Mouse (Mus musculus) gastrocnemius, postnatal 14 days (tissue): ENCODE measurements around the gene Fgf13. TPM values are rescaled to one million over a fixed set of nuclear protein-coding genes. Genes with fewer than 3 reads are reported as not detected.
A peak's percentile ranks its signal among the peaks of the same experiment; 100 is the strongest.

Experiments used
- DNase-seq: peaks from one replicate; pipeline ENCODE4 v3.0.0; 2021; ENCODE audit warnings: mixed read lengths
- intact Hi-C: fragments of 180-260 bp; cut with DNase I; formaldehyde crosslinking; loops from one replicate; pipeline ENCODE4 v1.15.1; 2025; ENCODE audit warnings: low total_unique reads
- long read RNA-seq, 2 experiments: library from polyadenylated mRNA; stranded (forward); transcript quantifications; one replicate each; pipeline ENCODE4 v2.0.0; 2021
- total RNA-seq, 2 experiments: library from RNA; stranded (reverse); gene quantifications; 2 replicates each; pipeline ENCODE4 v1.2.3; 2021

Gene Fgf13
- total RNA-seq, result 10 to 100 TPM; 42.0 to 44.1 TPM
- long read RNA-seq, experiment 1, partial matches to known transcripts, result 0 of 1 reads
- long read RNA-seq, experiment 1, other reads (novel, unspliced or antisense), result 1 of 1 reads
- long read RNA-seq, experiment 2, partial matches to known transcripts, result 0 of 2 reads
- long read RNA-seq, experiment 2, other reads (novel, unspliced or antisense), result 1 of 2 reads

- peak; percentile 23 for DNase-seq
- intact Hi-C loops, result no loop called here
These were observed at the start of gene Fgf13 for GRCm38 (mm10) chrX:59567695-59568431. Gene Fgf13, minus strand, starts transcription at chrX:59568071.

DNA sequence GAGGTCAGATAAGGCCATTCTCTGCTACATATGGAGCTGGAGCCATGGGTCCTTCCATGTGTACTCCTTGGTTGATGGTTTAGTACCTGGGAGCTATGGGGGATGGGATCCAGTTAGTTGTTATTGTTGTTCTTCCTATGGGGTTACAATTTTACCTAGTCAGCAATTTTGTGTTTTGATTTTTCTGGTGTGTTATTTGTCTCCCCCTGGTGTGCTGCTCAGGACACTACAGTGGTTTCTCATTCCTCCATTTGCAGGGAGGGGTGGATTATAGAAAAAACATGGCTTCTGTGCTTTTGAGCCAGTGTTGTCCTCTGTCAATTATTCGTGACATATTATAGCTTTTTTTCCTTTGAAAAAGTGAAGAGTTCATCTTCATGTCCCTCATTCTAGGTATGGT is 38.7 kb upstream of the Fgf13 start:
- DNase-seq, result no peak
- intact Hi-C loops, result loop anchor here (10.0 kb wide), 1 partner anchor 412 kb away; no protein-coding TSS in a partner anchor

GRCm38 (mm10) chrX:59589050-59589449 is 21.2 kb upstream of the Fgf13 start:
- DNase-seq, result no peak
- intact Hi-C loops, result no loop called here

GRCm38 (mm10) chrX:59585508-59586186 is 17.8 kb upstream of the Fgf13 start:
- no peak for DNase-seq
- intact Hi-C loops, result no loop called here

- intact Hi-C loops, result no loop called here
These were observed 16.2 kb upstream of the Fgf13 start for GRCm38 (mm10) chrX:59584034-59584433.

DNA sequence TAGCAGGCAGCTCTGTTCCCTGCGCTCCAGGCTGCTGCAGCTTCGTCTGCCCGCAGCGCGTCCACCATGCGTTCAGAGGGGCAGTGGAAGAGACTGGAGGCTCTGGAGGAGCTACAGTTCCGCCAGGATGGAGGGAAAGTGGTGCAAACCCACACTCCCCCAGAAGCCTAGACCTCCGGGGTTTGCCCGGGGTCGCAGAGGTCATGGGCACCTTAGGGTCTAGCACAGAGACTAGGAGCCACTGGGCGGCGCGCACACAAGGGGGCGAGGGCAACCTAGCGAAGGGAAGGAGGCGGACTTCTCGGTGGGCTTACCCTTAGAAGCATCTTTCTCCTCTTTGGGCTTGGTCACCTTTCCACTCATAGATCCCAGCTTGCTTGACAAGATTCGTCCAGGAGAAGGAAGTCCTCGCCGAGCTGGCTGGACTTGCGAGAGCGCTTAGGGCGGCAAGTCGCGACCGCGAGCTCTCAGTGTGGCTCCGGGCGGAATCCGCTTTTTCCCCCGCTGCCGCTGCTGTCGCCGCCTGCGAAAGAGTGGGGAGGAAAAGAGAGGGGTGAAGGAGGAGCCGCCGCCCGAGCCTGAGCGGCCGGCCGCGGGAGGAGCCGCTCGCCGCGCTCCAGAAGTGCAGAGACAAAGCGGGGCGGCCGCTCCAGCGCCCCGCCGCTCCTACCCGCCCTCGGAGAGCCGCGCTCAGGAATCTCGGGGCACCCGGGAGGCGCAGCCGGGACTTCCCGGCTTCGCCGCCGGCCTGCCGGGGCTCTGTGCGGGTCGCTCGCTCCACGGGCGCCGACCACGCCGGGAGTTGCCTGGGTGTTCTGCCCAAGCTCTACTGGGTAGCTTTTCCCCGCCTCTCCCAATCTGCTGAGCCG is 811 bp downstream of the Fgf13 start:
- intact Hi-C loops, result no loop called here
- peak; percentile 19 for DNase-seq

More at GRCm38 (mm10) chrX:59584034-59584433, 16.2 kb upstream of the Fgf13 start:
- DNase-seq, result no peak

DNA sequence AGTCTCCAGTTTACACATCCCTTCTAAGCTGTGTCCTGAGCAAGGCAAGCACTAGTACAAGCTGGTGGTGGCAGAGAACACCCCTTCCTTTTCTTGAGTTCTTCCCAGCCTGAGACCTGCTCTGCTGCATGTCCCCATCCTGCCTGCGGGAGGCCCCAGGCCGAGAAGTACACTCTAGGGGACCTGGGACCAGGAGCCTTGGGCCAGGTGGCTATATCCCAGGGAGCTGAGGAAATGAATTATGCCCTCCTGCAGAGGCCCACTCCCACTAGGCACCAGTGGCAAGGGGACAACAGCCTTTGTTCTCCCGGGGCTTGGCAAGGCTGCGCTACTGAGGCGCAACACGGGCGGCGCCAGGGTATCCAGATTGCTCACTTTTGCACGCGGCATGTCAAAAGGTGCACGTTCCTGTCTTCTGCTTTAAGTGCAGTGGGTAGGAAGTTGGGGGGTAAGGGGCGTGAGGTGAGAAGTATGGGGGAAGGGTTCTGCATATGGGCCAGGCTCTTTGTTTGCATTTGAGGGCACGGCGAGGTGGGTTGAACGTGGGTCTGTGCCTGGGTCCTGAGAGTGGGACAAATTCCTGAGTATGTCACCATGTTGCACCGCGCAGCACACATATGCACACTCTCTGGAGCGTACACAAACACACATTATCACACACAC is 1.7 kb downstream of the Fgf13 start:
- intact Hi-C loops, result no loop called here

DNA sequence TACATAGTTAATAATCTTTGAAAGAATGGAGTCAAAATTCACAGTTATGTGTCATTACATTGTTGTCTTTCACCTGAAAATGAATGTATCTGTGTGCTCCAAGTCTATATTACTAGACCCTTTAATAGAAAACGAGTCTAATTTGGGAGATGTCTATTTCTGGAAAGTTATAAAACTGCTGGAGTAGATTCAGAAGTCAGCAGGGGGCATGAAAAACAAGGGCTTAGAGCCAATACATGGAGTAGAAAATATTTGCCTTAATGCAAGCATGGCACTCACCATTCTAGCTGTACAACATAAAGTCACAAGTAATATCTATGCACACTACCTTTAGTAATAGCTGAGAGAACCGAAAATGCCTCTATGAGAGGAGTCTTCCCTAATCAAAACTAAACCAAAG is 19.9 kb downstream of the Fgf13 start:
- intact Hi-C loops, result no loop called here
- no peak for DNase-seq

More for the DNA sequence above, 1.7 kb downstream of the Fgf13 start:
- DNase-seq, result no peak

GRCm38 (mm10) chrX:59508273-59508672 is 59.6 kb downstream of the Fgf13 start:
- DNase-seq, result no peak
- intact Hi-C loops, result no loop called here

GRCm38 (mm10) chrX:59493388-59493787 is 74.5 kb downstream of the Fgf13 start:
- intact Hi-C loops, result no loop called here
- DNase-seq, result no peak

- DNase-seq, result no peak
- intact Hi-C loops, result no loop called here
These were observed 82.4 kb downstream of the Fgf13 start for GRCm38 (mm10) chrX:59485426-59485825.

DNA sequence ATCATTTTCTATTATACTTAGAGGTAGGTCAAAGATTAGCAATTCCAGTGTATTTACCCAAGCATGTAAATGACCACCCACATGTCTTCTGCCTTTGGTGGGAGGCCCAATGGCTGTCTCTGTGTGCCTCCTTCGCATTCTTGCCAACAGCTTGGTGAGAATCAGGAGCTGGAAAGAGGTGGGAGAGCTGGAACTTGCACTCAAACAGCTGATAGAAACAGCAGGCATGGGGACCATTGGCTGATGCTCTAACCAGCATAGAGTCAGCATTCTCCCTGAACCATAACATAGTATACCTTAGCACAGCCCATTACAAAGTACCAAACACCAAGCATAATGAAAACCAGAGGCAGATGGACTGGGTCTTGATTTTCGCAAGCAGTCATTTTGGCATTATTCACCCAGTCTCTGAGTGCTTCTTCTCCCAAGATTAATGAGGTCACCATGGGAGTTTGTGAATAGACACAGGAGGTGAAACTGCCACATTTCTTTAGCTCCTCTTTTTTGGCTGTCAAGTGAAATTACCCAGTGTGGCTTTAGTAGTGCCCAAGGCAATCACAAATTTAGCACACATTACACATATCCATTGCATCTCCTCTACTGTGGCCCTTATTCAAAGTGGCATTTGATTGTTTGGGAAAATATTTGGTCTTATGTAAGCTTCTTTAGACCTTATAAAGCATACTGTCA is 165.1 kb downstream of the Fgf13 start:
- intact Hi-C loops, result no loop called here
- DNase-seq, result no peak

GRCm38 (mm10) chrX:59290916-59291411 is 276.9 kb downstream of the Fgf13 start:
- DNase-seq, result no peak
- intact Hi-C loops, result no loop called here

- DNase-seq, result no peak
- intact Hi-C loops, result no loop called here
These were observed 316.3 kb downstream of the Fgf13 start for GRCm38 (mm10) chrX:59251576-59251975.

DNA sequence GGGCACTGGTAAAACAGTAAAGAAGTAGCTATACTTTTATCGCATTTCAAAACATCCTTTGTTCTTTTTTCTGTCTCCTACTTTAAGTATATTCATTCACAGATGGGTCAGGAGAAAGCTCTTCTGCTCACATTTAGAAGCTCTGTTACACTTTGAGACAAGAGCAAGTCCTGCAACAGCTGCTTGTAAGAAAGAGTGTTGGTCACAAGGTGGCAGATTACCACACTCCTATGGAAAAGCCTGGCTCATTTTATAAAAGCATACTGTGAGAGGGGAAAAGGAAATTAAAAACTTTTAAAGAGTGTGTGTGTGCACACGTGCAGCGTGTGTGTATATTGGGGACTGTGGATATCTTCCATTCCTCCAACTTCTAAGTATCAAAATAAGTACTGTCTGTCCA is 324.1 kb downstream of the Fgf13 start:
- intact Hi-C loops, result no loop called here
- no peak for DNase-seq

DNA sequence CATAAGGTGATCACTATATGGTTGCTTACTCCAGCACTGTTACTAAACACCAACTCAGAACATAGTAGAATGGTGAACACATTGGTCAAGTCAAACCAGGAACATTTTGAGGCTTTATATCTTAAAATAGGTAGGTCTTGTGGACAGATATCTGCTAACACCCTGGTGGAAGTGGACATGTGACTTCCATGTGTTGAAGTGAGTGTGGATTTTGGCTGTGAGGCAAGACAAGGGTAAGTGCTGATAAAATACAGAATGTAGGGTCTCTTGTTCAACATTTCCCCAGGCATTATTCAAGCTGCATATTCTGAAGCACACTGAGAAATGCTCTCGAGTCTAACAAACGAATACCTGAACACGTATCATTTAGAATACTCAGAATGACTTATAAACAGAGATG is 324.7 kb downstream of the Fgf13 start:
- intact Hi-C loops, result no loop called here
- no peak for DNase-seq

DNA sequence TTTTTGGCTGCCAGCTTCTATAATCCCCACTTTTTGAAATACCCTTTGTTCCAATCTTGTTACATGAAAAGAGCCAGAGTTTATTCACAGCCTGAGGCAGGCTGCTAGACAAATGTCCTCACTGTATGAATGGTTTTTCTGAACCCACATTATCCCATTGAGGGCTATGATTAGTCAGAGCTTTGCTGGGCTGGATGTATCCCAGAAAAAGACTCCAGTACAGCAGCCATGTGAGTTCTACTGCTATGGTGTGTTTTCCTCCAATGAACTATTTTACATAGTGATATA is 326.5 kb downstream of the Fgf13 start:
- intact Hi-C loops, result no loop called here
- no peak for DNase-seq

DNA sequence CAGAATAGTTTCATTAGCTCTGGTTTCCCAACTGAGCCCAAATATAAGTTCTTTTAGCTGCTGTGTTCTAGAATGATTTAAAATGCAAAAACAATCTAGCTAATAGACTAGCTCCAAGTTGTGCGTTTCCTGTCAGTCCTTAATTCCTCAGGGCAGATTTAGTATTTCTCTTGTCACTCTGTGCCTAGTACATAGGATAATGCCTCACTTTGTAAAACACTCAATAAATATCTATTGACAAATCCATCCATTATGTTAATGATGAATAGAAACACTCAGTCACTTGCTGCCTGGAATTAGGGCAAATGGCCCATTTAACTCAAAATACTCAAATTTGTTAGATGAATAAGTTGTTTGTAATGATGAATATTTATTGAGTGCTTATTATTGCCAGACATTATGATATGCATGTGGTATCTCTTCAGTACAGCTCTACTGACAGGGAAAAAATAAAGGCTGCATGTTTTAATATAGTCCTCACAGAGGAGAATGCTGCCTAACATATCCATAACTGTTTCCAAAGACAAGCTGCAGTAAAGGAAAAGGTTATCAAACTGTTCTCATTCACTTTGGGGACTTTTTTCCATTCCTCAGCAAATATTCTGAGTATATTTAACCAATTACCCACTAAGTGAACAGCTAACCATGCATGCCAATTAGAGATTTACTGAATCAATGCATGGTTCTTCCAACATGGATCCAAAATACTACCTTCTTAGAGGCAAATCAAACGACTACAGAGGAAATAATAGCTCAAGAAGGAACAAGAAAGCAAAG is 327.0 kb downstream of the Fgf13 start:
- DNase-seq, result no peak
- intact Hi-C loops, result no loop called here
